Mouse (Mus musculus) adipose tissue, adult 10 weeks (tissue): Measurements from ENCODE around the gene Olfr597. TPM values are rescaled to one million over a fixed set of nuclear protein-coding genes. Genes with fewer than 3 reads are reported as not detected.

Experiments
- polyA plus RNA-seq: library from polyadenylated mRNA; stranded (reverse); fragments of 350-450 nt; fragmentation: Illumina TruSeq; extraction: RNeasy Lipid Tissue Mini Kit (QIAGEN cat#74804); gene quantifications from one replicate; pipeline ENCODE4 v1.2.3, GENCODE M21; 2014; ENCODE audit warnings: low read depth, low replicate concordance

The Olfr597 gene
- polyA plus RNA-seq, result not detected

DNA sequence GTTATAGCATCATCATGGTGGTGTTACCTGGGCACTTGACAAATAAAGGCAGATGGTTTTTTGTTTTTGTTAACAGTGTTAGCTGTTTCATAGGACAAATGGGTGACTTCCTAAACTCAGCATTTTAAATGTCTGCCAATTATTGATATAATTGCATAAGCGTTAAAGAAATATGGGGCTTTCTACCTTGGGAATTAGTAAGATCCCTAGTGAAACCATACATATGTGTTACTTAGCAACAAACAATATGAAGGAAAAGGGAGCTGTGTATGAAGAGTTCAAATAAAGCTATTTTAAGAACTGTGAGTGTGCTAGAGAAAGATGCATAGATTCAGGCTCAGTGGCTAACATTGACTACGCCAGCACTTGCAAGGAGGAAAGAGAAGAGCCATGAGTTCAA is at the start of gene Olfr597:
TSS of gene Olfr597 (plus strand) at position 301 of the 400 bp plus-strand sequence.

DNA sequence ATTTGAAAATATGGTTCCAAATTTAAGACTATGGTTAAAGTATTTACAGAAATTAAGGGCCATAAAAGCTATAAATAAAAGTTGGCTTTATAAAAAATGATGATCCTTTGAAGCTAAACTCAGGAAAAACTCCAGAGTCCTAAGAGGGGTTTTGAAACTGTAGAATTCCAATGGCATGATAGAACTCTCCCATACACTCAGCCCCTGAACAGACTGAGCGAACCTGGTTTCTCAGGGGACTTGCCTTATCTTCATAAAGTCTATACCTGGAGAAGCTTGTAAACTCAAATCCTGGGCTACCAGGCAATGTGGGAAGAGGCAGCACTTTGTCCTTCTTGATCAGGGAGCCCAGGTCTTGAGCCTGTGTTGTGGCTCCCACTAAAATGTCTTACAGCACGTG is 10.8 kb upstream of the Olfr597 start, which contains the start of gene Olfr596:
TSS of gene Olfr596 (plus strand) at position 301 of the 400 bp plus-strand sequence.

DNA sequence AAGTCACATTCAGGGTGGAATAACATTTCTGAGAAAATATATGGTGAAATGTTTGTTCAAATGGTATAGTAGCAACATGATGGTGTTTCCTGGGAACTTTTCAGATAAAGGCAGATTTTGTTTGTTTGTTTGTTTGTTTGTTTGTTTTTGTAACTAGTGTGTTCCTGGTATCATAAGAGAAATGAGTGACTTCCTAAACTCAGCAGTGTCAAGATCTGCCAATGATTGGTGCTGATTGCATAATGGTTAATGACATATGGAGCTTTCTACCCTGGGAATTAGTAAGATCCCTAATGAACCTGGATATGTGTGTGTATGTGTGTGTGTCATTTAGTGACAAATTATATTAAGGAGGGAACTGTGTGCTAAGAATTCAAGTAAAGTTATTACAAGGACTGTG is 7.2 kb downstream of the Olfr597 start, which contains the start of gene Olfr598:
TSS of gene Olfr598 (plus strand) at position 301 of the 400 bp plus-strand sequence.

DNA sequence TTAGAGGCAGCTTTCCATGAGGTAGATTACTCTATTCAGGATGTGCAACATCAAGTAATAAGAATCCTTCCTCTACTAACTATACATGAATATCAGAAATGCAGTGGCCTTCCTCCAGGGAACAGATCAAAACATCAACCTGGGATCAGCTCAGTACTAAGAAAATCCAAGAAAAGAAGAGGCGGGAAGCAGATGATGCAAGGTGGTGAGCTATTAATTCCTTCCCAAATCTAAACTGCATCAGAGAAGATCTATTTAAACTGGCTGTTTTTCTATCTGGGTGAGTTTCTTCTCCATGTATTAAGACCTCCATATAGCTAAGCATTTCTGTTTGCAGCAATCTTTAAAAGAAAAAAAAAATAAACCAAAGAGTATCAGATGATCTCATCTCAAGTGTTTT is 19.5 kb downstream of the Olfr597 start, which contains the start of gene Olfr599:
TSS of gene Olfr599 (plus strand) at position 301 of the 400 bp plus-strand sequence.

DNA sequence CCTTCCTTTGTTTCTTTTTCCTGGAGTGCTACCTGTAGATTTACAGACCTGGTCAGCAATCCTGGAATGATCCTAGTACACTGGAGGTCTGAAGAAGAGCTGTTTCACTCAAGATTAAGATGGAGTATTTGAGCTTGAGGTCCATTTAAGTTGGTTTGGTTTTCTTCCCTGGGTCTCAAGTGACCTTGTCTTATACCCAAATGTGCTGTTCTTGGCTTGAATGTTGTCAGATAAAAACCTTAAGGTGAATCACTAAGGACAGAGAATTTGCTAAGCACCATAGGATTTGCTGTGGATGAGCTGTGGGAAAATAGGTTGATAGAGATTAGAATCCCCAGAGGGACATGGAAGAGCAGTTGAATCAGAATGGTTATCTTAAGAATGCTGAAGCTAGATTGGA is 33.5 kb downstream of the Olfr597 start, which contains the start of gene Olfr600:
TSS of gene Olfr600 (minus strand) at position 101 of the 400 bp plus-strand sequence.

DNA sequence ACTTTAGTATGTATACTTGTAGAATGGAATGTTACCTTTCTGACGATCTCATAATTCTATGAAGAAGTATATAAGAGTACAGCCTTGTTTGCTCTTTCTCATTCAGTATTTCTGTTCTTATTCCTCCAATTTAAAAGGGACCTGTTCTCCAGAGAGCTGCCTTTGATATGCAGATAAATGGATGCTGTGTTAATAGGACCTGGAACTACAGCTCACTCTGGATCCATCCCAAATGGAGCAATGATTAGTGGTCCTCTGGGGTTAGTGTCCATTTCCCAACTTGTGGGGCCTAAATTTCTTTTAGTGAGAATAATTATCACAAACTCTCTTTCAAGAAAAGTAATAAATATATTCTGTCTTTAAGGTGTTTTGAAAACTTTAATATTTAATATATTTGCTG is 46.4 kb downstream of the Olfr597 start, which contains the start of gene Olfr601:
TSS of gene Olfr601 (minus strand) at position 101 of the 400 bp plus-strand sequence.

Other genes with a start within 250 kb of the Olfr597 start
- not detected for gene Olfr584, start 234.4 kb upstream of the Olfr597 start, polyA plus RNA-seq
- not detected for gene Olfr585, start 218.6 kb upstream of the Olfr597 start, polyA plus RNA-seq
- not detected for gene Olfr586, start 190.7 kb upstream of the Olfr597 start, polyA plus RNA-seq
- gene Olfr588-ps1, start 175.4 kb upstream of the Olfr597 start, polyA plus RNA-seq, result not detected
- not detected for gene Olfr589, start 160.0 kb upstream of the Olfr597 start, polyA plus RNA-seq
- gene Olfr591, start 138.0 kb upstream of the Olfr597 start, polyA plus RNA-seq, result not detected
- gene Olfr592, start 131.5 kb upstream of the Olfr597 start, polyA plus RNA-seq, result not detected
- gene Olfr593, start 104.5 kb upstream of the Olfr597 start, polyA plus RNA-seq, result not detected
- not detected for gene Olfr594, start 99.3 kb upstream of the Olfr597 start, polyA plus RNA-seq
- not detected for gene Usp17ld, start 63.8 kb upstream of the Olfr597 start, polyA plus RNA-seq
- not detected for gene Olfr596, start 10.7 kb upstream of the Olfr597 start, polyA plus RNA-seq
- gene Olfr598, start 7.3 kb downstream of the Olfr597 start, polyA plus RNA-seq, result not detected
- not detected for gene Olfr599, start 19.6 kb downstream of the Olfr597 start, polyA plus RNA-seq
- gene Olfr600, start 33.4 kb downstream of the Olfr597 start, polyA plus RNA-seq, result not detected
- not detected for gene Olfr601, start 46.3 kb downstream of the Olfr597 start, polyA plus RNA-seq
- not detected for gene Olfr603, start 69.9 kb downstream of the Olfr597 start, polyA plus RNA-seq
- gene Usp17lc, start 98.8 kb downstream of the Olfr597 start, polyA plus RNA-seq, result not detected
- gene Olfr605, start 129.1 kb downstream of the Olfr597 start, polyA plus RNA-seq, result not detected
- not detected for gene Olfr606, start 132.7 kb downstream of the Olfr597 start, polyA plus RNA-seq
- gene Olfr607, start 147.8 kb downstream of the Olfr597 start, polyA plus RNA-seq, result not detected
- gene Olfr608, start 153.6 kb downstream of the Olfr597 start, polyA plus RNA-seq, result not detected
- not detected for gene Olfr609, start 181.7 kb downstream of the Olfr597 start, polyA plus RNA-seq
- gene Olfr610, start 195.8 kb downstream of the Olfr597 start, polyA plus RNA-seq, result not detected
- not detected for gene Olfr611, start 204.5 kb downstream of the Olfr597 start, polyA plus RNA-seq
- not detected for gene Olfr612, start 226.4 kb downstream of the Olfr597 start, polyA plus RNA-seq
- not detected for gene Olfr613, start 231.8 kb downstream of the Olfr597 start, polyA plus RNA-seq
- gene Olfr615, start 239.8 kb downstream of the Olfr597 start, polyA plus RNA-seq, result not detected